Mouse (Mus musculus): ENCODE measurements around the gene Col25a1. TPM values are rescaled to one million over a fixed set of nuclear protein-coding genes. Genes with fewer than 3 reads are reported as not detected.

Col25a1 gene
- polyA plus RNA-seq, 1 experiment = 0.05 TPM

DNA sequence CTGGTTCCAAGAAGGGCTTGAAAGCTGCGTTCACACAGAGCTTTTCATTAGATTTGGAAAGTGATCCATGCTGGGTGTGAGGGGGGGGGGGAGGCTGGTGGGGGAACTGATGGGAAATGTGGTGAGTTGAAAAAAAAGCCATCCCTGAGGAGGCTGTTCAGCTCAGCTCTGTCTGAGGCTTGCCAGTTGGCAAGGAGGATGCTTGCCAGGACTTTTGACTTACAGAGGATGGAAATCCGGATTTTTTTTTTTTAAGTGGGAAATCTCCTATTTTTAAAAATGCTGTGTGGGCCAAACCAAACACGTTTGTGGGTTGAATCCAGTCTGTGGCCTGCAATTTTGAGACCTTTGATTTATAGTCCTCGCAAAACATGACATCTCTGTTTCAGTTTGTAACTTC is 35.6 kb downstream of the Col25a1 start:
- no peaks in the 10 kb centered on the region for H3K79me2 ChIP-seq (ENCODE audit: control insufficient read depth, insufficient read depth)

DNA sequence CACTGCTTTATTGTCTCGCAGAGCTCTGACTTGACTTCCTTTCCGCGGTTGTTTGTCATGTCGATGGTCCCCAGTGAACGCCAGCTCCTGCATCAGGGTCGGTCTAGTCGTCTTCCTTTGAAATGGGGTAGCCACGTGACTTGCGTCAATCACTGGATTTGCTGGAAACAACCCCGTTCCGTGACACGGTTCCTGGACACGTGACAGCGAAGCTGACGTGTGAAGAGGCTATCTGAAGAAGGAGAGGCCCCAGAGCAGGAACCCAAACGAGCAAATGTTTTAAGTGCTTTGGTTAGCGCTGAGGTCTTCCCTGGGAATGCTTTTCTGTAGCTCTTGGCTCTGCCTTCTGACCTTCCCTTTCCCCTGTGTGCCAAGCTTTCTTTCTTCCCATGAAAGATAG is 41.5 kb downstream of the Col25a1 start:
- Histone ChIP-seq H3ac (ENCODE audit: control insufficient read depth, insufficient read length, low read depth) (no peak overlapping the region), H3K36me3 (ENCODE audit: control insufficient read depth, insufficient read depth) (no peaks in the 10 kb centered on the region), H3K79me2 (ENCODE audit: control insufficient read depth, insufficient read depth) (no peaks in the 10 kb centered on the region), H3K79me3 (ENCODE audit: low read depth) (no peaks in the 10 kb centered on the region), H3K27me3 (ENCODE audit: control insufficient read depth, insufficient read depth, insufficient read length) (no peaks in the 10 kb centered on the region), H3K4me3 (ENCODE audit: insufficient read depth, poor library complexity, severe bottlenecking) (no peak overlapping the region)
- TF ChIP-seq FOSL1 (IDR thresholded peaks at IDR 0.05; ENCODE audit: insufficient read depth, low read length, poor library complexity, severe bottlenecking) = no peak
- TF ChIP-seq USF1 (IDR thresholded peaks at IDR 0.05; ENCODE audit: low read depth) = no peak

More for the DNA sequence above, 35.6 kb downstream of the Col25a1 start:
- Histone ChIP-seq H3ac (ENCODE audit: control insufficient read depth, insufficient read length, low read depth) (no peak overlapping the region), H3K36me3 (ENCODE audit: control insufficient read depth, insufficient read depth) (no peaks in the 10 kb centered on the region), H3K79me3 (ENCODE audit: low read depth) (no peaks in the 10 kb centered on the region), H3K27me3 (ENCODE audit: control insufficient read depth, insufficient read depth, insufficient read length) (no peaks in the 10 kb centered on the region), H3K4me3 (ENCODE audit: insufficient read depth, poor library complexity, severe bottlenecking) (no peak overlapping the region)
- TF ChIP-seq CEBPB (IDR thresholded peaks at IDR 0.05; ENCODE audit: low read depth) (no peak), MAX (IDR thresholded peaks at IDR 0.05) (no peak), MYOD1 (IDR thresholded peaks at IDR 0.05; ENCODE audit: control insufficient read depth, insufficient read length, low read depth) (no peak), USF1 (IDR thresholded peaks at IDR 0.05; ENCODE audit: low read depth) (no peak), FOSL1 (IDR thresholded peaks at IDR 0.05; ENCODE audit: insufficient read depth, low read length, poor library complexity, severe bottlenecking) (no peak), MYOG (IDR thresholded peaks at IDR 0.05; ENCODE audit: control insufficient read depth, extremely low read depth, insufficient read length) (no peak)

GRCm38 (mm10) chr3:130180181-130180940 is 49.1 kb downstream of the Col25a1 start:
- Histone ChIP-seq H3K4me3 (ENCODE audit: insufficient read depth, poor library complexity, severe bottlenecking) (no peak overlapping the region), H3K79me3 (ENCODE audit: low read depth) (no peaks in the 10 kb centered on the region), H3K36me3 (ENCODE audit: control insufficient read depth, insufficient read depth) (no peaks in the 10 kb centered on the region), H3K27me3 (ENCODE audit: control insufficient read depth, insufficient read depth, insufficient read length) (no peaks in the 10 kb centered on the region), H3ac (ENCODE audit: control insufficient read depth, insufficient read length, low read depth) (no peak overlapping the region), H3K79me2 (ENCODE audit: control insufficient read depth, insufficient read depth) (no peaks in the 10 kb centered on the region)
- no peak for TF ChIP-seq MYOG (IDR thresholded peaks at IDR 0.05; ENCODE audit: control insufficient read depth, extremely low read depth, insufficient read length)
- no peak for TF ChIP-seq MYOD1 (IDR thresholded peaks at IDR 0.05; ENCODE audit: control insufficient read depth, insufficient read length, low read depth)
- TF ChIP-seq MAX (IDR thresholded peaks at IDR 0.05) = no peak
- TF ChIP-seq USF1 (IDR thresholded peaks at IDR 0.05; ENCODE audit: low read depth) = no peak
- no peak for TF ChIP-seq FOSL1 (IDR thresholded peaks at IDR 0.05; ENCODE audit: insufficient read depth, low read length, poor library complexity, severe bottlenecking)
- TF ChIP-seq CTCF (IDR thresholded peaks at IDR 0.05; ENCODE audit: control insufficient read depth, insufficient read depth, insufficient read length) = no peak
- no peak for TF ChIP-seq CEBPB (IDR thresholded peaks at IDR 0.05; ENCODE audit: low read depth)

DNA sequence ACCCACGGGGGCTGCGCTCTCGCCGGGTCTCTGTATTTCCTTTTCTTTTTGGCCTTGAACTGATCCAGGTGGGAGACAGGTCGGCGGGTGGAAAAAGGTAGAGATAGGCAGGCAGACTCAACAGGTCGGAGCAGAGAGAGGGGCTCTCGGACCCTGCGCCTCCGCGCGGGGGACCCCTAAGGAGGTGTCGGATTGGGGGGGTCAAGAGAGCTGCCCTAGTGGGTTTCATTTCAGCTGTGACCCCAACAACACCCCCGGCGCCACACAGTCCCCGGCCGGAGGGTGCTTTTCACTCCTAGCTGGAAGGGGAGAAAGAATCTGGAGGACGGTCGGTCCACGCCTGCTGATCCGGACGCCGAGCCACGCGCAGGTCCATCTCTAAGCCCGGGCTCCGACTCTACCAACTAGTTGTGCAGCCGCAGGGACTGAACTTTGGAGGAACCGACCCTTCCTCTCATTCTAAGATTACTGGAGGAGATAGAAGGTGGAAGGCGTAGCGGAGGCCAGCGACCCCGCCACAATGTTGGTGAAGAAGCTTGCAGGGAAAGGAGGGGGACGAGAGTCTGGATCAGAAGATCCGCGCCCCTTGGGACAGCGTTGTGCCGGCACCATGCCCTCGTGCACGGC is 49.8 kb downstream of the Col25a1 start:
- Histone ChIP-seq H3K79me2 (ENCODE audit: control insufficient read depth, insufficient read depth) (no peaks in the 10 kb centered on the region), H3K27me3 (ENCODE audit: control insufficient read depth, insufficient read depth, insufficient read length) (no peaks in the 10 kb centered on the region), H3ac (ENCODE audit: control insufficient read depth, insufficient read length, low read depth) (no peak overlapping the region), H3K36me3 (ENCODE audit: control insufficient read depth, insufficient read depth) (no peaks in the 10 kb centered on the region), H3K79me3 (ENCODE audit: low read depth) (no peaks in the 10 kb centered on the region), H3K4me3 (ENCODE audit: insufficient read depth, poor library complexity, severe bottlenecking) (no peak overlapping the region)
- TF ChIP-seq MYOG (IDR thresholded peaks at IDR 0.05; ENCODE audit: control insufficient read depth, extremely low read depth, insufficient read length) (no peak), FOSL1 (IDR thresholded peaks at IDR 0.05; ENCODE audit: insufficient read depth, low read length, poor library complexity, severe bottlenecking) (no peak), CTCF (IDR thresholded peaks at IDR 0.05; ENCODE audit: control insufficient read depth, insufficient read depth, insufficient read length) (no peak), MAX (IDR thresholded peaks at IDR 0.05) (no peak), USF1 (IDR thresholded peaks at IDR 0.05; ENCODE audit: low read depth) (no peak), CEBPB (IDR thresholded peaks at IDR 0.05; ENCODE audit: low read depth) (no peak), MYOD1 (IDR thresholded peaks at IDR 0.05; ENCODE audit: control insufficient read depth, insufficient read length, low read depth) (no peak)

- TF ChIP-seq MYOD1 (IDR thresholded peaks at IDR 0.05; ENCODE audit: control insufficient read depth, insufficient read length, low read depth) (no peak), USF1 (IDR thresholded peaks at IDR 0.05; ENCODE audit: low read depth) (no peak), CEBPB (IDR thresholded peaks at IDR 0.05; ENCODE audit: low read depth) (no peak), FOSL1 (IDR thresholded peaks at IDR 0.05; ENCODE audit: insufficient read depth, low read length, poor library complexity, severe bottlenecking) (no peak), MAX (IDR thresholded peaks at IDR 0.05) (no peak), CTCF (IDR thresholded peaks at IDR 0.05; ENCODE audit: control insufficient read depth, insufficient read depth, insufficient read length) (no peak), MYOG (IDR thresholded peaks at IDR 0.05; ENCODE audit: control insufficient read depth, extremely low read depth, insufficient read length) (no peak)
- Histone ChIP-seq H3K79me3 (ENCODE audit: low read depth) (no peaks in the 10 kb centered on the region), H3ac (ENCODE audit: control insufficient read depth, insufficient read length, low read depth) (no peak overlapping the region), H3K4me3 (ENCODE audit: insufficient read depth, poor library complexity, severe bottlenecking) (no peak overlapping the region), H3K27me3 (ENCODE audit: control insufficient read depth, insufficient read depth, insufficient read length) (no peaks in the 10 kb centered on the region), H3K79me2 (ENCODE audit: control insufficient read depth, insufficient read depth) (no peaks in the 10 kb centered on the region), H3K36me3 (ENCODE audit: control insufficient read depth, insufficient read depth) (no peaks in the 10 kb centered on the region)
Measured at GRCm38 (mm10) chr3:130181591-130181980, 50.3 kb downstream of the Col25a1 start.

Measured in C2C12 (cell line).